Mouse (Mus musculus): ENCODE results near the gene Tmtc1. TPM values are rescaled to one million over a fixed set of nuclear protein-coding genes. Genes with fewer than 3 reads are reported as not detected.

Tmtc1 gene
- polyA plus RNA-seq, 1 experiment from 2014 or later, result 2.4 TPM

DNA sequence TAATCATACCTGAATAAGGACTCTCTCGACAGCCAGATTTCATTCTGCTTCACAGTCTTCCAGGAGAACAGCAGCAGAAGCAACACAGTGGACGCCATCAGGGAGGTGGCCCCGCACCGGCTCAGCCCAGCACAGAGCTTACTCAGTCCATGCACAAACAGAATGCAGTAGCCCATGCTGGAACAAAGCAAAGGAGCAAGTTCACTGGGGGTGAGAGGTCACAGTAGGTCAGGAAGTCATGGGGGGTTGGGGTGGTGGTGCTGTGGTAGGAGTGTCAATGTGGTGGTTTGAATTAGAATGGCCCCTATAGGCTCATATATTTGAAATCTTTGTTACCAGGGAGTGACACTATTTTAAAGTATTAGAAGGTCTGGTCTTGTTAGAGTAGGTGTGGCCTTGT, 149.7 kb downstream of the Tmtc1 start:
- Histone ChIP-seq H3K4me1 (no peaks in the 10 kb centered on the region), H3K9ac (no peak overlapping the region), H3K4me3 (replicated peaks) (no peak overlapping the region), H3K4me2 (no peak overlapping the region), H3K9me3 (no peaks in the 10 kb centered on the region), H3K36me3 (no peaks in the 10 kb centered on the region), H3K27ac (no peak overlapping the region), H3K27me3 (replicated peaks) (no peaks in the 10 kb centered on the region)
- 61% methylated on average over 4 of the region's 4 CpGs for WGBS
- ATAC-seq (ENCODE audit: insufficient read depth, low FRiP score, low read depth), result no peak

- Histone ChIP-seq H3K9ac (no peak overlapping the region), H3K27me3 (replicated peaks) (no peaks in the 10 kb centered on the region), H3K36me3 (no peaks in the 10 kb centered on the region), H3K4me3 (replicated peaks) (no peak overlapping the region), H3K4me1 (no peaks in the 10 kb centered on the region), H3K27ac (no peak overlapping the region), H3K9me3 (no peaks in the 10 kb centered on the region), H3K4me2 (no peak overlapping the region)
- ATAC-seq (ENCODE audit: insufficient read depth, low FRiP score, low read depth), result no peak
Measured at GRCm38 (mm10) chr6:148290865-148291264, 153.3 kb downstream of the Tmtc1 start.

- no peak overlapping the region for H3K4me2 ChIP-seq
- 23% methylated on average over 4 of the region's 4 CpGs for WGBS
- ATAC-seq (ENCODE audit: insufficient read depth, low FRiP score, low read depth), result 0 out of 2 replicates have a peak, but pooled peaks have one; percentile 36
- no peak overlapping the region for H3K4me3 ChIP-seq (replicated peaks)
- no peak overlapping the region for H3K9ac ChIP-seq
- no peaks in the 10 kb centered on the region for H3K36me3 ChIP-seq
- no peaks in the 10 kb centered on the region for H3K9me3 ChIP-seq
- H3K27ac ChIP-seq, result peak overlapping the region; percentile 26; the same call in 1 of the 2 replicates
- H3K4me1 ChIP-seq, result no peaks in the 10 kb centered on the region; the same call in 1 of the 2 replicates
- H3K27me3 ChIP-seq (replicated peaks), result no peaks in the 10 kb centered on the region
Measured at GRCm38 (mm10) chr6:148283224-148283881, 160.8 kb downstream of the Tmtc1 start.

DNA sequence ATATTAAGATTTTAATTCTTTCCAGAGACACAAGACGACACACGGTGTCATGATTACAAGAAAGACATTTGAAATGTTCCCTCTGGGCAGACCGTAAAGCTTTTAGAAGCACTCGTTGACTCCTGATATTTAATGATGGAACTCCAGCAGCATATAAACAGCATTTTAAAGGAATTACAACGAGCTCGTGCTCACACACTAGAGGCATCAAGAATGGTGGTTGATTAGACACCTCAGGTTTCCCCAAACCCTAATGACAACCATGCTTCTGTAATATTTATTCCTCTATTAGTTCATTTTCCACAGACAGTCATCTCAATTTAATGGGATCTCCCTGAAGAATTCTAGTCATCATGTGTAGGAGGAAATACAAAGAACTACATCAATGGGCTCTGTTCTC, 164.9 kb downstream of the Tmtc1 start:
- Histone ChIP-seq H3K9me3 (no peaks in the 10 kb centered on the region), H3K36me3 (no peaks in the 10 kb centered on the region), H3K27ac (no peak overlapping the region), H3K9ac (no peak overlapping the region), H3K4me1 (no peaks in the 10 kb centered on the region; the same call in 1 of the 2 replicates), H3K27me3 (replicated peaks) (no peaks in the 10 kb centered on the region), H3K4me2 (no peak overlapping the region), H3K4me3 (replicated peaks) (no peak overlapping the region)
- WGBS, result 60% methylated on average over 6 of the region's 6 CpGs
- no peak for ATAC-seq (ENCODE audit: insufficient read depth, low FRiP score, low read depth)

DNA sequence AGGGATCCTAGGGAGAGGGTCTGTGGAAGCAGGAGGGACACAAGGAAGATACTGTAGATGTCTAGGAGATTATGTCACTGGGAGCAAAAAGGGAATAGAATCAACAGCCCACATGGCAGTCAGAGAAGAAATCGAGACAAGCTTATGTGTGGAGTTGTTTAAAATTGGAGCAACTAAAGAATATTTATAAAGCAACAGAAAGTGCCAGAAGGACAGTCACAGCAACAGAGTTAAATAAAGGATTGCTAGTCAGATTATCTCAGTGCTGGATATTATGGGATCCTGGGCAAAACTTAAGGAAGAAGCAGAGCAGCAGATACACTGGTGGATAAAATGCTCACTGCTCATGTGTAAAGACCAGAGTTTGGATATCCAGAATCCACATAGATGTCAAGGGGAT, 167.8 kb downstream of the Tmtc1 start:
- no peaks in the 10 kb centered on the region for H3K4me1 ChIP-seq
- no peak overlapping the region for H3K9ac ChIP-seq
- no peak overlapping the region for H3K27ac ChIP-seq
- no peaks in the 10 kb centered on the region for H3K27me3 ChIP-seq (replicated peaks)
- ATAC-seq (ENCODE audit: insufficient read depth, low FRiP score, low read depth), result no peak
- H3K4me3 ChIP-seq (replicated peaks), result no peak overlapping the region
- H3K36me3 ChIP-seq, result no peaks in the 10 kb centered on the region
- H3K4me2 ChIP-seq, result no peak overlapping the region
- WGBS, result 59% methylated on average over 1 of the region's 1 CpGs
- no peaks in the 10 kb centered on the region for H3K9me3 ChIP-seq

DNA sequence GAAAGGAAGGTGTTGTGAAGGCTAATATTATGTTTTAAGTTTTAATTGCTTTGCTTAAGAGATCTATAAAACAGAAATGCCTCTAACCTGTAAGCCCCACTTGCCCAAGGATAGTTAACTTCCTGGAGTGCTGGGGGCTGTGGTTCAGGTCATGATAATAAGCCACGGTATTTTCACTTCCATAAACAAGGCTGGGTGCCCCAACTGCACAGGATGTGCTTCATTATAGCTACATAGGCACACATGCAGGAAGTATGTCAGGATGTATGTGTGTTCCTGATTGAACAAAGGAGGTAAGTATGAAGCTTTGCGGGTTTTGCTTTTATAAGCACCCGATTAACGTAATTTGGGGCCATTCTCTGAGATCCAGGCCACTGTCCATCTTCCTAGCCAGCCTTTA, 169.1 kb downstream of the Tmtc1 start:
- H3K4me1 ChIP-seq, result no peaks in the 10 kb centered on the region
- H3K9me3 ChIP-seq, result no peaks in the 10 kb centered on the region
- no peak for ATAC-seq (ENCODE audit: insufficient read depth, low FRiP score, low read depth)

GRCm38 (mm10) chr6:148260729-148261101, 183.5 kb downstream of the Tmtc1 start:
- ATAC-seq (ENCODE audit: insufficient read depth, low FRiP score, low read depth), result no peak
- WGBS, result 89% methylated on average over 6 of the region's 6 CpGs
- no peak overlapping the region for H3K9ac ChIP-seq
- H3K36me3 ChIP-seq, result no peaks in the 10 kb centered on the region
- H3K4me3 ChIP-seq (replicated peaks), result no peak overlapping the region
- no peak overlapping the region for H3K4me2 ChIP-seq
- 0 out of 2 replicates have a peak, but pooled peaks cover 4% of the 10 kb centered on the region for H3K4me1 ChIP-seq
- H3K27me3 ChIP-seq (replicated peaks), result no peaks in the 10 kb centered on the region
- H3K27ac ChIP-seq, result no peak overlapping the region
- no peaks in the 10 kb centered on the region for H3K9me3 ChIP-seq

More for the DNA sequence above, 169.1 kb downstream of the Tmtc1 start:
- Histone ChIP-seq H3K9ac (no peak overlapping the region), H3K4me2 (no peak overlapping the region), H3K36me3 (no peaks in the 10 kb centered on the region), H3K4me3 (replicated peaks) (no peak overlapping the region), H3K27ac (no peak overlapping the region), H3K27me3 (replicated peaks) (no peaks in the 10 kb centered on the region)
- 72% methylated on average over 4 of the region's 4 CpGs for WGBS

- Histone ChIP-seq H3K4me2 (no peak overlapping the region), H3K9ac (no peak overlapping the region), H3K9me3 (no peaks in the 10 kb centered on the region), H3K36me3 (no peaks in the 10 kb centered on the region), H3K27me3 (replicated peaks) (no peaks in the 10 kb centered on the region), H3K27ac (no peak overlapping the region), H3K4me3 (replicated peaks) (no peak overlapping the region), H3K4me1 (0 out of 2 replicates have a peak, but pooled peaks cover 4% of the 10 kb centered on the region)
- WGBS, result 42% methylated on average over 4 of the region's 4 CpGs
- ATAC-seq (ENCODE audit: insufficient read depth, low FRiP score, low read depth), result no peak
Measured at GRCm38 (mm10) chr6:148259979-148260728, 184.0 kb downstream of the Tmtc1 start.

DNA sequence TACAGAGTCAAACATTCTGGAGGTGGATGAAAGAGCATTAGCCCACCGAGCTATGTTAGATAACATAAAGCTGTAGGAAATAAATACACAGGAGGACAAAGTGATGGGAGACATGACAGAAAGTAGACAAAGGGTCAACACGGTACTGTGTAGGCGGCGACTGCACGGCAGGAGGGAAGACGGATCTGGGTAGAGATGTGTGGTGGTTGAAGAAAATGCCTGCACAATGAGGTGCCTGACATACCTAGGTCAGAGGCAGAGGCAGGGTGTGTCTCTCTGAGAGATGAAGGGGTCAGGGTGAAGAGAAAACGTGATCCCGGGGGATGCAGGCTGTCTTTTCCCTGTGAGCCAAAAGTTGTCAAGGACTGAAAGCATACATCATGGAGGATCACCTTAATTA, 185.1 kb downstream of the Tmtc1 start:
- Histone ChIP-seq H3K4me1 (0 out of 2 replicates have a peak, but pooled peaks cover 4% of the 10 kb centered on the region), H3K4me2 (no peak overlapping the region), H3K36me3 (no peaks in the 10 kb centered on the region), H3K27ac (no peak overlapping the region), H3K4me3 (replicated peaks) (no peak overlapping the region), H3K27me3 (replicated peaks) (no peaks in the 10 kb centered on the region), H3K9me3 (no peaks in the 10 kb centered on the region), H3K9ac (no peak overlapping the region)
- WGBS, result 52% methylated on average over 8 of the region's 8 CpGs
- ATAC-seq (ENCODE audit: insufficient read depth, low FRiP score, low read depth), result no peak

DNA sequence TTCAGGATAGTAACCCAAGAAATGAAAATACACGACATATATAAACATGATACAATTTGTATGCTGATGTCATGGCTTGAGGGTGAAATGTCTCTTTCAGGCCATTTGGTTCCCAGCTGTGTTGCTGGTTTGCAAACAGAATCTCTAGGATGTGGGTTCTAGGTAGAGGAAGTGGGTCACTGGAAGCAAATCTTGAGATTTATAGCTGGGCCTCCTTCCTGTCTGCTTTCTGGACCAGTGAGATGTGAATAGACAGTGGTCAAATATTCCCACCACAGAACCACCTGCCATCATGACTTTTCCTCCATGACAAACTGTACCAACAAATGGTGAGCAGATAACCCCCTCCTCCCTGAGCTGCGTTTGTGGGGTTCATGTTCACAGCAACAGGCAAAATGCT, 186.4 kb downstream of the Tmtc1 start:
- H3K4me3 ChIP-seq (replicated peaks), result no peak overlapping the region
- no peak overlapping the region for H3K9ac ChIP-seq
- 71% methylated on average over 2 of the region's 2 CpGs for WGBS
- ATAC-seq (ENCODE audit: insufficient read depth, low FRiP score, low read depth), result no peak
- H3K36me3 ChIP-seq, result no peaks in the 10 kb centered on the region
- no peak overlapping the region for H3K27ac ChIP-seq
- H3K4me2 ChIP-seq, result no peak overlapping the region
- 0 out of 2 replicates have a peak, but pooled peaks cover 4% of the 10 kb centered on the region for H3K4me1 ChIP-seq
- H3K27me3 ChIP-seq (replicated peaks), result no peaks in the 10 kb centered on the region
- H3K9me3 ChIP-seq, result no peaks in the 10 kb centered on the region

DNA sequence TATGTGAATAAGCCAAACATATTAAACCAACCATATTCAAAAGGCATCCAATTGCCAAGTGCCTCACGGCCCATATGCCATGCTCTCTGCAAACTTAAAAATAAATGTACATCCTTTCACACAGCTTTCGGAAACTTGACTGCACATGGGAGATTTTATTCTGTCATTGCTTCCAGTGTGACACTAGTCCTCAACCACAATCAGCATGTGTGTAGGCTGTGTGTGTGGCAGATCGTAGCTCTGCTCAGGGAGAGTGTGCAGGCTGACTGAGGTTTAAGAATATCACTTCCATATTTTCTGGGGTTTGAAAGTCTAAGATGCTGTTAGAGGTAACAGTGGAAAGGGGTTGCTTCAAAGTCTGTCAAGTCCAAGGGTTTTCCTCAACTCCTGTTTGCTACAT, 188.1 kb downstream of the Tmtc1 start:
- no peak overlapping the region for H3K9ac ChIP-seq
- H3K9me3 ChIP-seq, result no peaks in the 10 kb centered on the region
- H3K4me3 ChIP-seq (replicated peaks), result no peak overlapping the region
- WGBS, result 75% methylated on average over 3 of the region's 3 CpGs
- no peak overlapping the region for H3K4me2 ChIP-seq
- H3K36me3 ChIP-seq, result no peaks in the 10 kb centered on the region
- no peaks in the 10 kb centered on the region for H3K27me3 ChIP-seq (replicated peaks)
- no peak overlapping the region for H3K27ac ChIP-seq
- H3K4me1 ChIP-seq, result 0 out of 2 replicates have a peak, but pooled peaks cover 4% of the 10 kb centered on the region
- ATAC-seq (ENCODE audit: insufficient read depth, low FRiP score, low read depth), result no peak

GRCm38 (mm10) chr6:148255395-148256053, 188.7 kb downstream of the Tmtc1 start:
- no peak overlapping the region for H3K27ac ChIP-seq
- 0 out of 2 replicates have a peak, but pooled peaks cover 4% of the 10 kb centered on the region for H3K4me1 ChIP-seq
- no peak overlapping the region for H3K4me3 ChIP-seq (replicated peaks)
- no peaks in the 10 kb centered on the region for H3K27me3 ChIP-seq (replicated peaks)
- no peaks in the 10 kb centered on the region for H3K9me3 ChIP-seq
- H3K36me3 ChIP-seq, result no peaks in the 10 kb centered on the region
- no peak overlapping the region for H3K4me2 ChIP-seq
- no peak overlapping the region for H3K9ac ChIP-seq
- ATAC-seq (ENCODE audit: insufficient read depth, low FRiP score, low read depth), result no peak
- 58% methylated on average over 1 of the region's 1 CpGs for WGBS
